Mouse (Mus musculus) monocyte, adult 5-6 weeks (primary cell): ENCODE results near the gene Zfp36l2. TPM values are rescaled to one million over a fixed set of nuclear protein-coding genes. Genes with fewer than 3 reads are reported as not detected.

Experiments used
- ATAC-seq: fragments of 153-309, 156-312 bp; replicated peaks from 2 replicates; pipeline ENCODE4 v1.8.0; 2017; ENCODE audit warnings: mild to moderate bottlenecking; ENCODE audit not compliant: low TSS enrichment, insufficient number of reproducible peaks, severe bottlenecking, poor library complexity, low FRiP score
- total RNA-seq: library from RNA; stranded (forward); fragments of 200-1000, 200-491, 200-594 nt; gene quantifications from 3 replicates; pipeline ENCODE4 v1.2.3, GENCODE M21; 2017

Gene Zfp36l2
- total RNA-seq, 1 experiment from 2014 or later: 346 TPM

DNA sequence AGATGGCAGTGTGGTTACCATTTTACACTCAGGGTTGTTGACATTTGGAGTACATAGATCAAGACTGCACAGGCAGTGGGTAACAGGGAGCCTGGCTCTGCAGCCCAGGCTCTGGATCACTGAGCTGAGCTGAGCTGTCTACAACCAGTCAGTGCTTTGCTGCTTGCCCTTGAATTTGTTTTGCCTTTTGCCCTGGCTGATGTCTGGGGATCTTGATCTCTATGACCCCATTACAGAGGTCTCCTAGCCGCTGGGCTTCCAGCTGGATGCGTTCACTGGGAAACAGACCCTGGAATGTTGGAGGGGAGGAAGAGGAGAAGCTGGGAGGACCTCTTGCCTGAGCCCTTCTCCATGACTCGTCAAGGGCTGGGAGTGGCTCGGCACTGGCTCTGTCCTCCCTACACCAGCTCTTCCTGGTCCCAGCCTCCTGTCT lies 10.2 kb upstream of the Zfp36l2 start:
- no peak for ATAC-seq

DNA sequence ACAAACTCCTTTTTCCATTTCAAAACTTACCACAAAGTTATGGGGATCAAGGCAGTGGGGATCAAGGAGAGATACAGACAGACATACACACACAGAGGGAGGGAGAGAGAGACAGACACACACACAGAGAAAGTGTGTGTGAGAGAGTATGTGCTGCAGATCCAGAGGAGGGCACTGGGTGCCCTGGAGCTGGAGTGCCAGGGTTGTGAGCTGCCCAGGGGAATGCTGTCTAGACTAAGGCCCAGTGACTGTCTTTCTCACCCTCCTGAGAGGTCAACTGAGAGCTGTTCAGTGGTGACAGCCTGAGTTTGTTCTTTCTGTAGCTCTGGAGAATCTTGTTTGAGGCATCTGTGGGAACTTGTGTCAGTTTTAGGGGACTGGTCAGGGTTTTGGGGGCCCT lies 8.6 kb upstream of the Zfp36l2 start:
- no peak for ATAC-seq

DNA sequence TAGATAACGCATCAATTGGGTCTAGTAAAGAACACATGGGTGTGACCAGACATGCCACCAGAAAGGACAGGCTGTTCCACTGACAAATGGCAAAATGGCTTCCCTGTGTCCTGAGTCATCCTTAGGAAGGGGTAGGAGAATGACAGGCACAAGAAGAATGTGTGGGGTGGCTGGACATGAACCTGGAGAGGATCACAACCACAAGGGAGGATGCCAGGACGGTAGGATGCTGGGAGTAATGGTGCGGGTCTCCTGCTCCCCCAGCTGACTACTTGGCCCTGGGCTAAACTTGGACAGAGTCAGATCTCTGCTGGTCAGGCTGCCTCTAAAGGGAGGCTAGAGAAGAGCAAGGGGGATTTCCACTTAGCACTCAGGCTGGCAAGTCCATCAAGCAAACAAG lies 8.1 kb upstream of the Zfp36l2 start:
- no peak for ATAC-seq

DNA sequence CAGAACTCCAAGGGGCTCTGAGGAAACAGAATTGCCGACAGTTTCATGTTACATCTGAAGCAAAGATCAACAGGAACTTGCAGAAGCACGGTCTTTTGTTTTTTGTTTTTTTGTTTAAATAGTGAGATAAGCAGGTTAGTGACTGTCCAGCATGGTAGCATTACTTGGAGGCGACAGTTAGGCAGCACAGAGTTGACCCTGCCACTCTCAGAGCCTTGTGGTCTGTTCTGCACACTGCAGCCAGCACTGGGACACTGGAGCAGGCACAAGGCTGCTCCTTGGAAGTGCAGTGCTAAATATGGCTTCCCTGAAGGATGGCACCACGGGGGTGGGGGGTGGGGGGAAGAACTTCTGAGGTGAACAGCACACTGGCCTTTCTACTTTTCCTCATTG lies 7.3 kb upstream of the Zfp36l2 start:
- no peak for ATAC-seq

DNA sequence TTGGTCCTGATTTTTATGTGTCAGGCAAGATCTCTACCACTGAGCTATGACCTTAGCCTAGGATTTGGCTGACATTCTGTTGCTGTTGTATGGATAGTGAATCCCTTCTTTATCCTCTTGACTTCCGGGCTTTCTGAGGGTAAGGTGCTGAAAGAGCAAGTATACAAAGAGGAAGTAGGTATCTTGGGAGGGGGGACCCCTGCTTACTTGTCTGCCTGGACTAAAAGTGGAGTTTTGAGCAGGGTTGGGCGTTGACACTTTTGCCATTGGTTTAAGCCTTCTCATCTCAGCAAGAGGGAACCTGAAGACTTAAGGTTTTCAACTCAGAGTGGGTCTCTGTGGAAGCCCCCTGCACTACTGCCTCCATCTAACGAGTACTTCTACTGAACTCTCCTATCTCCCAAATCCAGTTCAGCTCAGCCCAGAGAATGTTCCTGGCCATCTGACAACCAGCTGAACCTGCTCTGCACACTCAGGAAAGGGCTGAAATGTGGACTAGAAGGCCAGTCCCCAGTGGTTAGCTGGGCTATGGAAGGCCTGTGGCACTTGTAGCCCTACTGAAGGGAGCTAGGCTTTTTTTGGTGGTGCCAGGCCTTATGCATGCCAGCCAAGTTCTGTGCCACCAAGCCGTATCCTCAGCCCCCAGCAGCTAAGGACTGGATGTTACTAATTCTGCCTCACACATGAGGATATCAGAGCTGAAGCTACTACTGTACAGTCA lies 6.7 kb upstream of the Zfp36l2 start:
- no peak for ATAC-seq

DNA sequence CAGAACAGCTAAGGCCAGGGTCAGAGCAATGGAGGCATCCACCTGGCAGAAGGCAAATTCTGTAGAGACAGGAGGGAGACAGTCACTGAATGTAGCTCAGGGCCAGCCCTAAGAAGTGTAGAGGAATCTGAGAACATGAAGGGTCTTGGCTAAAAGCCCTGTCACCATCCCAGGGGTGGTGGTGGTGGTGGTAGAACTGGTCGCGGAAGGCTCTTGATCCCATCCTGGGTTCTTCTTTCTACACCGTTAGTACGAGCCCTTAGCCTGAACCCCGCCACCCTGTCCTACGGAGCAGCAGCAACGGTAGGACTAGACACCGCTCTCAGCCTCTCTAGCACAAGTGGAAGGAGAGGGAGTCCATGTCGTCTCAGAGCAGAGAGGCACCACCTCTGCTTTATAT lies 5.7 kb upstream of the Zfp36l2 start:
- ATAC-seq: no peak

DNA sequence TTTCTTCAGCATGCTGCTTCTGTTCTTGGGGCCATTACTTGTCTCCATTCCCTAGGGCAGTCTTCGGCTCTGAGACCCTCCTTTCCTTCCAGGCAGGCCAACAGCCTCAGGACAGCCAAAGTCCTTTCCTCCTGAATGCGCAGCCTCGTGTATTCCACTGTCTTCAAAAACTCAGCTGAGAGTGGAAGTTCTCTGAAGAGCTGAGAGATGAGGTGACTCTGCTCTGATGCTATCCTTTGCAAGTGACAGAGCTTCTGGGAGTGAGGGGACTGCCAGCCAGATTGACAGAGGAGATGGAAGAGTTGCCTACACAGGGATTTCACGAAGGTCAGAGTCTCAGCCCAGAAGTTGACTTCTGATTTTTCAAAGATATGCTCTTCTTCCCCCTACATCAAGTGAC lies 4.2 kb upstream of the Zfp36l2 start:
- no peak for ATAC-seq

DNA sequence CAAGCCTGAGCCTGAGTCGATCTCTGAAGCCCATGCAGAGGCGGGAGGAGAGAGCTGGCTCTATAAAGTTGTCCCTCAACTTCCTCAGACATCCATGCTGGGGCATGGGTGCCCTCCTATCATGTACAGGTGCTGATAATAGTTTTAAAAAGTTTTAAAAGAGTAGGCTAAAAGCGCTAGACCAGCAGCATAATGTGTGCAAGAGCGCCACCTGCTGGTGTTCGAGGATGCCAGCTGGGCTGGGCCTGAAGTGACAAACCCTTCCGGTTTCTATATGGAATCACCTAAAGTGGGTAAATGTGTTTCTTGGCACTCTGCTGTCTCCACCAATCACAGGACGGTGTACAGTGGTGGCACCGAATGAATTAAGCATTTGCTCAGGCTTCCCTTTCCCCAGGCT lies 3.1 kb upstream of the Zfp36l2 start:
- 0 out of 2 replicates have a peak, but pooled peaks have one; percentile 4 for ATAC-seq

DNA sequence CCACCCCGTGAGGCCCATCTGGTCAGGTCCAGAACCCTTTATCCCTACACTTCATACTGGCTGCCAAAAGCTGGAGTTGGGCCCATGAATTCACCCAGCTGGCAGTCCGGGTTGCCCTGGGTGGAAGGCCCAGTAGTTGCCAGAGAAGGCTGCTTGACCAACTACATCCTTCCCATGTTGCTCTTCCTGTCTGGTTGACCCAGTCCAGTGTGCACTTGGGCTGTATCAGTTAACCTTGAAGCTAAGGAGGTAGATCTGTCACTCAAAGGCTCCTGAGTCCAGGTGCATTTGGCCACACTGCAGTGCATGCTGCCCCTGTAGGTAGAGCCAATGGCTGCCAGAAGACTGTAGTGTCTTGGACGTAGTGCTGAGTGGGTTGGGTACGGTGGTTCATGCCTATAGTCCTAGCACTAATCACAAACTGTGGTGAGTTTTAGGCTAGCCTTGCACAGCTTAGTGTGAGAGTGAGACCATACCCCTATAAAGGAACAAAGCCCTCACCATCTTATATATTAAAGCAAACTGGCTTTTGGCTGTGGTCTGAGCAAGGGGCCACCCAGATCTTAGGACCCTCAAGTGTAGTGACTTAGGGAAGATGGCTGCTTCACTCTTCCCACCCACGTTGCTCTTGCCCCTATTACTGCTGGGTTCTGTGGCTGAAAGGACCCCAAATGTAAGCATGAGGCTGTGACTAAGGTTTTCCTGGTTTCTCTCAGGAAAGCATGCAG lies 1.5 kb upstream of the Zfp36l2 start:
- ATAC-seq: no peak

DNA sequence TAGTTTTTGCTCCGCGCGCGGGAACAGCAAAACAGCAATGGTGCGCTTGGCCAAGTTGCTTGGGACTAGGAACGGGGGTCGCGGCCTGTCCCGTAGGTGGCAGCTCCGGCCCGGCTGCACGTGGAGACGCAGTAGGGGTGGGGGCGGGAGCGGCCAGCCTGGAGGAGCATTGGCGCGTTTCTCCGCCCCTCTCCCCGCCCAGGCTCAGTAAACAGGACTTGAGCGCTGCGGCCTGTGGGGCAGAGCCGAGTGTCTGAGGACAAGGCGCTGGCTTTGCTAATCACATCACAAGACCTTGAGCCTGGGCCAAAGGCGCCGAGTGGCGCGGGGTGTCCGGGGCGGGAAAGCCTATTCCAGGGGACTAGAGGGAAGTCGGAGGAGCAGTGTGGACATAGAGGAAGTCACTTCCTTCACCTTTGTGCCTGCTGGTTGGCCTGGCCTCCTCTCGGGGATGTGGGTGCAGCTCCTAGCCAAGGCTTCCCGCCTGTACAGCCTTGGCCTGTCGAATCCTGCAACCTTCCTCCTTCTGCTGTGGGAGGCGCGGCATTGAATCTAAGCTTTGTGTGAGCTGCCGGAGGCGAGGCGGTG lies 721 bp upstream of the Zfp36l2 start:
- peak; percentile 52 for ATAC-seq

DNA sequence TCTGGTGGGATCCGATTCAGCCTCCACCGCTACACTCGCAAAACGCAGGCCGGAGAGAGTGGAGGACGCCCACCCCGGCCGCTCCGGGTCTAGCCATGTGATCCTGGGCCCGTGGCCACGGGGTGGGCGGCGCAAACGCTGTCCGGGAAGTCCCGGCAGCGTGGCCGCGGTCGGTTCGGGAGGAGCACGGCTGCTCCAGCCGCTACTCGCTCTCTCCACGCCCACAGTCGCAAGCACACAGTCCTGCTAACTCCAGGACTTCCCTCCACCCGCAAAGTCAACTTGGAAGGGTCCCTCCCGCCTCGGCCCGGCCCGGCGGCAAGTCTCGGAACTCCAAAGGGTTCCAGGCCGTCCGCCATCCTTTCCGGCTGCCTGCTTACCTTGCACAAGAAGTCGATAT lies 483 bp downstream of the Zfp36l2 start:
- peak; percentile 2; the same call in 1 of the 2 replicates for ATAC-seq

DNA sequence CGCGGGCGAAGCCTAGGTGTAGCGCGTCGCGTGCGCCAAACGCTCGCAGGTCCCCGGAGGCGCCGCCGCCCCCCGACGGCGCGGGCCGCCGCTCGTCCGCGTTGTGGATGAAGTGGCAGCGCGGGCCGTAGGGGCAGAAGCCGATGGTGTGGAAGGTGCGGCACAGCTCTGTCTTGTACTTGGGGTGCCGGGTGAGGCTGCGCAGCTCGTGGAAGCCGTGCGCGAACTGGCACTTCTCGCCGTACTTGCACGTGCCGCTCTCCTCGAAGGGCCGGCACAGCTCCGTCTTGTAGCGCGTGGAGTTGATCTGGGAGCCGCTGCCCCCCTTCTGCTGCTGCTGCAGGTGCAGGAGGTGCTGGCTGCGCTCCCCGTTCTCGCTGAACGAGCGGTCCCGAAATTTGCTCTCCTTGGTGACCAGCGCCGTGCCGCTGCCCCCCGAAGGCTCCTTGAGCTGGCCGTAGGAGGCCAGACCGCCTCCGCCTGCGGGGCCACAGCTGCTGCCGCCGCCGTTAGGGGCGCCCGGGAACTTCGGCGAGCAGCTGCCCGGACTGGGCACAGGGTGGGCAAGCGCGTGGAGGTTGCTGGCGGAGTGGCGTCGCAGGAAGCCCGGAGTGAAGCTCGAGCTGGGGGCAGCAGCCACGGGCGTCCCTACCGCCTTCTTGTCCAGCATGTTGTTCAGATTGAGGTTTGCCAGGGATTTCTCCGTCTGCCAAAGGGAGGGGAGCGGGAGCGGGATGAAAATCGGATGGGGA lies 1.1 kb downstream of the Zfp36l2 start:
- no peak for ATAC-seq

DNA sequence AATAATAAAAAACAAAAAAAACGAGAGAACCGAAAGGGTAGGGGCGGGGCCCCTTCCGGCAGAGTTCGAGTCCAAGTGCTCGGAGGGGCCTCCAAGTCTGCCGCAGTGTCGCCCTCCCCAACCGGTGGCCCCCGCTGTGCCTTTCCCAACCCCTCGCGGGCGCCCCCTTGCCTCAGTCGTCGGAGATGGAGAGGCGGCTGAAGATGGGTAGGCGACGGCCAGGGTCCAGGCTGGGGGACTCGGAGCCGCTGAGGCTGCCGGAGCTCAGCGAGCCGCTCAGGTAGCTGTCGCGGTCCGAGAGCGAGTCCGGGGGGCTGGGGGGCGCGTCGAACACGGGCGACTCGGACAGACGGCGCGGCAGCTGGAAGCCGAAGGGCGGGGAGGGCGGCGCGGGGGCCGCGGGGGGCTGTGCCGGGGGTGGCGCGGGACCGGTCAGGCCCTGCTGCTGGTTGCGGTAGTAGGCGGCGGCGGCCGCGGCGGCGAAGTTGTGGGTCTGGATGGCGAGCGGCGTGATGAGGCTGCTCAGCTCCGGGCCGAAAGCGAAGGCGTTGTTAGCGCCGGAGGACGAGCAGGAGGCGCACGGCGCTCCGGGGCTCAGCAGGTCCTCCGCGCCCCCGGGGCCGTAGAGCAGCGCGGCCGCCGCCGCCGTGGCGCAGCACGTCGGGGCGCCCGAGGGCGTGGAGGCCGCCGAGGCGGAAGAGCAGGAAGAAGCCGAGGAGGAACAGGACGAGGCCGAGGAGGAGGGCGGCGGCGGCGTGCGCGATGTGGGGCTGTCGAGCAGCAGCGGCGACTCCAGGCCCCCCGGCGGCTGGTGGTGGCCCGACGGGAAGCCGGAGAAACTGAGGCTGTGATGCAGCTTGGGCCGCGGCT lies 1.9 kb downstream of the Zfp36l2 start:
- ATAC-seq: no peak

DNA sequence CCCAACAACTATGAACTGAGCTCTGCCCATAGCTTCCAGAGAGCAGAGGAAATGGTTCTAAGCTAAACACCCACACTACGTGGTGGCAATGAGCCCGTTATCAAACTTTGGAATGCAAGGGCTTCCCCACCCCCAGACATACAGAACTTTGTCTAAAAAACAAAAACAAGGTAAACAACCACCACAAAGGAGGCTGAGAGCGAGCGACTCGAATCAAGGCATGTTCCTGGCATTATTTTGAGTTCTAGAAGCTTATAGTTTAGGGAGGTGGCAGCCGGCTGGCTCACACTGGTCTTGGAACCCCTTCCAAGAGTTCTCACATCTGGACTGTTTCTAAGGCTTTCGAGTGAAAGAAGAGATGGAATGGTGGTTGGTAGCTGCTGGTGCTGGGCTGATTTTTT lies 2.7 kb downstream of the Zfp36l2 start:
- ATAC-seq: no peak

DNA sequence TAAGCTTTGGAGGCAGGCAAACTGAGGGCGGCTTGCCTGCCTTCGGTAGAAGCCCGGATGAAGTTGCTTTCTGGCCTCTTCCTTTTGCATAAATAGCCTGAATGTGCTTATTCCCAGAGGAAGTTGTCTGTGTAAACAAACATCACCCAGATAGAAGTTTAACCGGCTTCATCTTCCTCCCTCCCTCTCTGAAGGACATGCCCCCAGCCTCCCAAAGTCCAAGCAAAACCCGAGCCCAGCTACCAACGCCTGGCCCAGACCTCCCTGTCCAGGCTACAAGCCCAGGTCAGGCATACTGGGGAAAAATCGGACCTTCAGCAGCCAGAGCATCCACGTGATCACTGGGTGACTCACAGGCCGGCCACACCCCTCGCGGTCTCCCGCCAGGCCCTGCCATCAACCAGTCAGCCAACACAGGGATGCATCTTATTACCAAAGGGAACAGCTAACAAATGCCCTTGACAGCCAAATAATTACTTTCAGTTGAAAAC lies 4.4 kb downstream of the Zfp36l2 start:
- ATAC-seq: peak; percentile 37

DNA sequence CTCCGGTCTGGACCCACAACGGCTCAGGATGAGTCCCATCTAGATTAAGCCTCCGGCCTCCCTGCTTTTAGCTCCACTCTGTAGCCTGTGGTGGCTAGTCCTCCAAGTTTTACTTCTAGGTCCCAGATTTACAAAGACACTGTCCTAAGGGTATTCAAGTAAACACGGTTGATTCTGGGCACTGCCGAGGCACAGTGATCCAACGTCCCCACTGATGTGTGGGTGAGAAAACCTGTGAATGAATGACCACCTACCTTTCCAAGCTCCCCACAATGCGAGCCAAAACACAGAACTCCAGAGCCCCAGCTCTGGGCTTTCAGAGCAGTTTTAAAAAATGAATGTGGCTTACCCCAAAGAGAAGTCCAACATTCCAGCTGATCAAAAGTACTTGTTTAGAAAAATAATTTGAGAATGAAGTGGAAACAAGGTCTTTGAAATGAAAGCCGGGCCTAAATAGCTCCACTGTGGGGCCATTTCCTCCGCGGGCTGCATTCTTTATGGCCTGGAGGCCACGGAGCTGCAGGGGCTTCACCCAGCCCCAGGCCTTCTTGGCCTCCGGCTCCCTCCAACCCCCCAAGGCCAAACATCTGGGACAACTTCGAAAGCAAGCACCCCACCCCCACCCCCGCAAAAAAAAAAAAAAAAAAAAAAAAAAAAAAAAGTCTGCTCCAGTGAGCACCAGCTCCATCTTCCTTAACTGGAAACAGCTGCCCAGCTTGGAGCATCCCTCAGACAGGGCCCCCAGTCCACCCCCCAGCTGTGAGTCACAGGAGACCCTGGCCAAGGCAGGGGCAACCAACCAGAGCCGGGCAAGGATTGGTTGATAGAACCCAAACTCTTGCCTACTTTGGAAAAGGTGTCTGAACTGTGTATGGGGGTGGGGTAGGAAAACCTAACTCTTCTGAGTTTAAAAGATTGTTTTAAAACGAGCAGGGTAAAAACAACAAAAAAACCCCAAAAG lies 5.2 kb downstream of the Zfp36l2 start:
- ATAC-seq: no peak
